In the genomic region with DNA sequence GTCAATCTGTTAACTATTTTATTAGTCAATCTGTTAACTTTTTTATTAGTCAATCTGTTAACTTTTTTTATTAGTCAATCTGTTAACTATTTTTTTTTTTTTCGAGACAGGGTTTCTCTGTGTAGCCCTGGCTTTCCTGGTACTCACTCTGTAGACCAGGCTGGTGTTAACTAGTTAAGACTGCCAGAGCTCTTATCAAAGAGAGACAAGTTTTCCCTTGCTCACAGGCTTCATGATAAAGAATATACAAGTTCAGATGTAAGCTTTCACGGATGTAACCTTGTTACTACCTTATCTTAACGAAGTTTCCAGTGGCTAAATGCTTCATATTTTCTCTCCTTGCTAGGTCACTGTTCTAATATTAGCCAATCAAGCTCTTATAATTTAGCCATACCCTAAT, we compare ENCODE assay signal across 27 mouse cellular contexts. TPM values are rescaled to one million over a fixed set of nuclear protein-coding genes. Genes with fewer than 3 reads are reported as not detected.
DNase-seq lines count a peak whose midpoint lies in the region; ATAC-seq and TF ChIP-seq lines count a peak whose summit lies in the region.
"Had no signal": no experiment of that assay in that cellular context is flagged by ENCODE, and none has a peak within 500 bp of the region (broad histone marks: within the 10 kb centered on the region; RNA-seq: fewer than 3 reads in every experiment).

No protein-coding gene starts in this region.

- TF ChIP-seq EP300 in liver, postnatal 0 days (IDR thresholded peaks at IDR 0.05; ENCODE audit: low read depth), result no peak

- 22% methylated on average over 3 of the region's 3 CpGs for WGBS in liver, embryonic 12.5 days (ENCODE audit: insufficient replicate concordance)
- 51% methylated on average over 3 of the region's 3 CpGs for whole genome bisulfite sequencing in liver, postnatal 0 days (ENCODE audit: insufficient replicate concordance)
- WGBS in liver, embryonic 13.5 days (ENCODE audit: insufficient replicate concordance), result 20% methylated on average over 3 of the region's 3 CpGs
- 60% methylated on average over 3 of the region's 3 CpGs for WGBS in heart, embryonic 11.5 days (ENCODE audit: insufficient replicate concordance)

- no peaks in the 10 kb centered on the region for H3K9me3 ChIP-seq in liver, embryonic 12.5 days (replicated peaks)
- H3K9me3 ChIP-seq in liver, postnatal 0 days (ENCODE audit: low read length), result no peaks in the 10 kb centered on the region
- no peaks in the 10 kb centered on the region for H3K9me3 ChIP-seq in liver, embryonic 13.5 days (replicated peaks)
- H3K9me3 ChIP-seq in heart, embryonic 11.5 days (replicated peaks; ENCODE audit: control insufficient read depth, low read length), result no peaks in the 10 kb centered on the region
- H3K9me3 ChIP-seq: embryonic facial prominence, embryonic 10.5 days; embryonic facial prominence, embryonic 12.5 days; forebrain, embryonic 13.5 days; forebrain, embryonic 15.5 days had no signal

- H3K4me1 ChIP-seq in liver, embryonic 12.5 days, result peaks cover 5% of the 10 kb centered on the region; the same call in 1 of the 2 replicates
- peaks cover 9% of the 10 kb centered on the region for H3K4me1 ChIP-seq in liver, postnatal 0 days (ENCODE audit: insufficient read depth)
- H3K4me1 ChIP-seq in liver, embryonic 13.5 days (replicated peaks), result peaks cover 10% of the 10 kb centered on the region
- 0 out of 2 replicates have a peak, but pooled peaks cover 2% of the 10 kb centered on the region for H3K4me1 ChIP-seq in heart, embryonic 11.5 days (ENCODE audit: control insufficient read depth, insufficient read depth, low read length)
- H3K4me1 ChIP-seq: embryonic facial prominence, embryonic 12.5 days; forebrain, embryonic 13.5 days; forebrain, embryonic 15.5 days had no signal

- peaks cover 20% of the 10 kb centered on the region; the same call in 1 of the 2 replicates for H3K27me3 ChIP-seq in liver, embryonic 12.5 days (replicated peaks)
- H3K27me3 ChIP-seq in liver, postnatal 0 days (ENCODE audit: insufficient read depth, low read length), result no peaks in the 10 kb centered on the region
- no peaks in the 10 kb centered on the region; the same call in 1 of the 2 replicates for H3K27me3 ChIP-seq in liver, embryonic 13.5 days
- H3K27me3 ChIP-seq in heart, embryonic 11.5 days (ENCODE audit: control insufficient read depth, insufficient read depth, low read length), result no peaks in the 10 kb centered on the region
- H3K27me3 ChIP-seq: embryonic facial prominence, embryonic 12.5 days; forebrain, embryonic 13.5 days; forebrain, embryonic 15.5 days had no signal

- H3K4me2 ChIP-seq in liver, embryonic 12.5 days, result no peak overlapping the region
- H3K4me2 ChIP-seq in liver, postnatal 0 days (ENCODE audit: low read depth, low read length), result no peak overlapping the region
- no peak overlapping the region for H3K4me2 ChIP-seq in liver, embryonic 13.5 days
- H3K4me2 ChIP-seq in heart, embryonic 11.5 days, result no peak overlapping the region
- H3K4me2 ChIP-seq: embryonic facial prominence, embryonic 12.5 days; forebrain, embryonic 13.5 days; forebrain, embryonic 15.5 days had no signal

- H3K36me3 ChIP-seq in liver, embryonic 12.5 days, result no peaks in the 10 kb centered on the region
- no peaks in the 10 kb centered on the region for H3K36me3 ChIP-seq in liver, postnatal 0 days (replicated peaks; ENCODE audit: insufficient read depth, low read length)
- no peaks in the 10 kb centered on the region for H3K36me3 ChIP-seq in liver, embryonic 13.5 days
- no peaks in the 10 kb centered on the region for H3K36me3 ChIP-seq in heart, embryonic 11.5 days (ENCODE audit: control insufficient read depth, insufficient read depth, low read length)
- H3K36me3 ChIP-seq: embryonic facial prominence, embryonic 10.5 days; embryonic facial prominence, embryonic 12.5 days; forebrain, embryonic 15.5 days had no signal

- peak; percentile 62; the same call in 1 of the 2 replicates for ATAC-seq in liver, embryonic 12.5 days
- ATAC-seq in liver, postnatal 0 days, result no peak
- peak; percentile 72 for ATAC-seq in liver, embryonic 13.5 days (ENCODE audit: low read depth)
- ATAC-seq in megakaryocyte progenitor cell, adult 5-6 weeks (replicated peaks; ENCODE audit: poor library complexity), result 0 out of 2 replicates have a peak, but pooled peaks have one; percentile 17
- ATAC-seq in heart, embryonic 11.5 days (replicated peaks; ENCODE audit: insufficient number of reproducible peaks, low FRiP score, low TSS enrichment), result no peak
- ATAC-seq: activated CD4-positive, CD25-positive, alpha-beta regulatory T cell, adult 4 months; forebrain, embryonic 13.5 days; forebrain, embryonic 15.5 days; forebrain, postnatal 0 days; Patski had no signal

- H3K9ac ChIP-seq in liver, embryonic 12.5 days, result no peak overlapping the region
- no peak overlapping the region for H3K9ac ChIP-seq in liver, postnatal 0 days (replicated peaks)
- no peak overlapping the region for H3K9ac ChIP-seq in liver, embryonic 13.5 days
- H3K9ac ChIP-seq in heart, embryonic 11.5 days (ENCODE audit: low read depth, low read length), result no peak overlapping the region
- H3K9ac ChIP-seq: embryonic facial prominence, embryonic 12.5 days; forebrain, embryonic 13.5 days; forebrain, embryonic 15.5 days; forebrain, postnatal 0 days had no signal

- no peak for TF ChIP-seq CTCF in liver, postnatal 0 days (IDR thresholded peaks at IDR 0.05; ENCODE audit: low read depth)

- no peak overlapping the region for H3K27ac ChIP-seq in liver, embryonic 12.5 days
- H3K27ac ChIP-seq in liver, postnatal 0 days (ENCODE audit: low read depth), result no peak overlapping the region
- no peak overlapping the region for H3K27ac ChIP-seq in liver, embryonic 13.5 days
- no peak overlapping the region for H3K27ac ChIP-seq in heart, embryonic 11.5 days (ENCODE audit: low read depth, low read length)
- H3K27ac ChIP-seq: embryonic facial prominence, embryonic 10.5 days; embryonic facial prominence, embryonic 12.5 days; forebrain, embryonic 13.5 days; forebrain, embryonic 15.5 days had no signal

- H3K4me3 ChIP-seq in liver, embryonic 12.5 days, result no peak overlapping the region
- no peak overlapping the region for H3K4me3 ChIP-seq in liver, postnatal 0 days (ENCODE audit: low read depth, low read length)
- H3K4me3 ChIP-seq in liver, embryonic 13.5 days (replicated peaks), result no peak overlapping the region
- H3K4me3 ChIP-seq in heart, embryonic 11.5 days (ENCODE audit: low read depth, low read length), result no peak overlapping the region
- H3K4me3 ChIP-seq: embryonic facial prominence, embryonic 10.5 days; embryonic facial prominence, embryonic 12.5 days; forebrain, embryonic 13.5 days; forebrain, embryonic 15.5 days had no signal

- no peak for DNase-seq in liver, postnatal 0 days
- DNase-seq in liver, embryonic 13.5 days, result no peak
- no peak for DNase-seq in yolk sac, embryonic 10.5 days (ENCODE audit: low spot score)
- DNase-seq: adrenal gland, adult 8-10 months; adrenal gland, postnatal 25 days; cerebellum, adult 11-12 months; cerebellum, adult 2 months; cerebellum, adult 9-10 months; cerebellum, postnatal 10 days; cerebellum, postnatal 25 days; forebrain, postnatal 0 days had no signal

RNA-seq across cellular contexts. Expression of gene Trpd52l3, which starts 10.7 kb away (rescaled TPM):
- polyA plus RNA-seq in liver, embryonic 12.5 days (2016; fragmentation: Nextera tagmentation; extraction: Ambion mirVana), result not detected in 2 replicates
- not detected in 2 replicates for polyA plus RNA-seq in liver, postnatal 0 days (2015; fragmentation: Nextera tagmentation; extraction: Ambion mirVana)
- polyA plus RNA-seq in liver, embryonic 13.5 days (2015; fragmentation: Nextera tagmentation; extraction: Ambion mirVana), result not detected in 2 replicates
- total RNA-seq in megakaryocyte progenitor cell, adult 5-6 weeks (2015), result not detected in 2 replicates
- not detected in 2 replicates for total RNA-seq in megakaryocyte progenitor cell, adult 5-6 weeks (2017)
- polyA plus RNA-seq in heart, embryonic 11.5 days (2014; fragmentation: Nextera tagmentation; extraction: Ambion mirVana), result not detected in 2 replicates
- total RNA-seq: adrenal gland, adult 18-20 months; adrenal gland, adult 8-10 months; adrenal gland, postnatal 25 days; adrenal gland, postnatal 4 days; forebrain, postnatal 0 days had no signal
- polyA plus RNA-seq: activated CD4-positive, CD25-positive, alpha-beta regulatory T cell, adult 4 months; brain, embryonic 14.5 days; C2C12; cerebellum, adult 2 months; cortical plate, adult 2 months; embryonic facial prominence, embryonic 10.5 days; embryonic facial prominence, embryonic 12.5 days; embryonic facial prominence, embryonic 14.5 days; forebrain, embryonic 11.5 days; forebrain, embryonic 13.5 days; forebrain, embryonic 15.5 days; forebrain, postnatal 0 days; Patski had no signal

RNA-seq across cellular contexts. Expression of gene Uhrf2, which starts 16.0 kb away (rescaled TPM):
- polyA plus RNA-seq in liver, embryonic 12.5 days (2016; fragmentation: Nextera tagmentation; extraction: Ambion mirVana), result 49.1 and 53.1 TPM in 2 replicates
- polyA plus RNA-seq in liver, postnatal 0 days (2015; fragmentation: Nextera tagmentation; extraction: Ambion mirVana), result 18.4 and 19.8 TPM in 2 replicates
- 30.5 and 31.3 TPM in 2 replicates for polyA plus RNA-seq in liver, embryonic 13.5 days (2015; fragmentation: Nextera tagmentation; extraction: Ambion mirVana)
- total RNA-seq in megakaryocyte progenitor cell, adult 5-6 weeks (2015), result 83.9 and 91.4 TPM in 2 replicates
- 58.5 and 84.4 TPM in 2 replicates for total RNA-seq in megakaryocyte progenitor cell, adult 5-6 weeks (2017)
- polyA plus RNA-seq in heart, embryonic 11.5 days (2014; fragmentation: Nextera tagmentation; extraction: Ambion mirVana), result 58.3 and 60.5 TPM in 2 replicates

Comparison
In these comparisons a context has a peak if more than half of its experiments do, and no peak if none do; other contexts are left out.
1. ATAC-seq: peak in liver, embryonic 12.5 days (single experiment), liver, embryonic 13.5 days (single experiment) and megakaryocyte progenitor cell, adult 5-6 weeks (single experiment); none in liver, postnatal 0 days (single experiment) and heart, embryonic 11.5 days (single experiment).